Mouse (Mus musculus): ENCODE data around the gene Dusp16. TPM values are rescaled to one million over a fixed set of nuclear protein-coding genes. Genes with fewer than 3 reads are reported as not detected.

The Dusp16 gene
- polyA plus RNA-seq (2012; rRNA removed; ENCODE audit: low replicate concordance), result 22.5 and 36.7 TPM in 2 replicates

DNA sequence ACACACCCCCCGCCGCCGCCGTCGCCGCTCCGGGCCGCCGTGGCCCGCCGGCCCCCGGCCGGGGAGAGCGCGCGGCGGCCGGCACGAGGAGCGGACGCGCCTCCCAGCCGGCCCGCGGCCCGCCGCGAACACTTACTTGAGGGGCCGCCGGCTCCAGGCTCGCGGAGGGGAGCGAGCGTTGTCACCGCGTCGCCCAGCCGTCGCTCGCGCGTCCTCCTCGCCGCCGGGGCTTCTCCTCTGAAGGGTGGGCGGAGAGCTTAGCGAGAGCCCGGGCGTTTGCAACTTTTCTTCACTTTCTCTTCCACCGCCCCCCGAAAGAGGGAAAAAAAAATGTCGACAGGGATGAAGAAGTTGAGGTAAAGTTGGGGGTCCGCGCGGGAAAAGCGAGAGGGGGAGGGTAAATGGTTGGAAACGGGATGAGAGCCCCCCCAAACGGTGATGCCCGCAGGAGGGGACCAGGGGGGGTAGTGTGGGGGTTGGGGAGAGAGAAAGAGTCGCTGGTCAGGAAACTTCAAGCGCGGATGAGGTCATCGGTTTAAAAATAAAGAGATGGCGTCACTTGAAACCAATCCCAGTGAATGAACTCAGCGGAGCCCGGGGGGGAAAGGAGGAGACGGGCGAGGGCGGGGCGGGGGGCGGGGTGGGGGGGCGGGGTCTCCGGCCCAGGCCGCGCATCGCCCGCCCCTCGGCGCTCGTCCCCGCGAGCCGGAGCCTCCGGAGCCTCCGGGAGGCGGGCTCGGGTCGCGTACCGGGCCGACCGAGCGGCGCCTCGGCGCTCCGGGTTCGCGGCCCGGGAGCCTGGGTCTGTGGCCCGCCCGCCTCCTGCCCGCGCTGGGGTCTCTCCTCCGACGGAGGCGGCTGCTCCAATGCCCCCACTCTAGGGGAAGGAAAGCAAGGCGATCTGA, at the start of gene Dusp16:
Dusp16 (minus strand) TSS at position 485 of the 905 bp plus-strand sequence.

DNA sequence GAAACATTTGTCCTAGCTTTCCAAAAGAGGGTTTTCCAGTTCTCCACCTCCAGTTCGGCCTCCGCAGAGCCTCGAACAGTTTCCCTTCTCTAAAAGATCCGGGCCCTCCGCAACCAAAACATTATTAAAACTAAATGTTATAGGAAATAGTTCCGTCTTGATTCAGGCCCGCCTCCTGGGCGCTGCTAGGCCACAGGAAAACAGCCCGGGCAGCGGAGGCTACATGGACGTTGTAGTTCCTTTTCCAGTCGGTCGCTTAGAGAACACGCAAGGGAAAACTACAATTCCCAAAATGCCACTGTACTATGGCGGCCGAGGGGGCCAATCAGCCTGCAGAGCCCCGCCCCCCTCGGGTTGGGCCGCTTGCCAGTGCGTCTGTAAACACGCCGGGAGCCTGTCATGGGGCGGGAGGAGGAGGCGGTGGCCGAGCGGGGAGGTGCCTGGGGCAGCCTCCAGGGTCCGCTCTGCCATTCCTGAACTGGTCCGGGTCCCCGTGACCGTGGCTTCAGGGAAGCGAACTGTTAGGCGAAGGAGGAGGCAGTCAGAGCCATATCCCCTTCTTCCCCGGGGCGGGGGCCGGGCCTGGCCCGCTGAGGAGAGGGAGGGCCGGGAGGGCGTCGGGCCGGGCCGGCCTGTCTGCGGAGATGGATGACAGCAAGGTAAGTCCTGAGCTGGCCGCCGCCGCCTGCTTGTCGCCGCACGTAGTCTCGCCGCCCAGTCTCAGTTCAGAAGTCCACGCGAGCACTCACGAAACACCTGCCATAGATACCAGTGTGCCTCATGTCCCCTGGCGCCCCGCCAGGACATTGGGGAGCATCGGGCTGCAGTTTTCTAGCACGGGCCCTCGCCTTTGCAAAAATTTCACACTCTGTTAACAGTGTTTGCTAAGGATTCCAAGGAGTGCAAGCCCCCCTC, 37.6 kb upstream of the Dusp16 start, which contains the start of gene Crebl2:
Crebl2 (plus strand) TSS at position 369 of the 915 bp plus-strand sequence.

Other genes starting within 250 kb of the Dusp16 start
- 30.7 and 40.3 TPM in 2 replicates for gene Lrp6, start 225.7 kb downstream of the Dusp16 start, polyA plus RNA-seq (2012; rRNA removed; ENCODE audit: low replicate concordance)
- 7.9 and 13.5 TPM in 2 replicates for gene Mansc1, start 160.1 kb downstream of the Dusp16 start, polyA plus RNA-seq (2012; rRNA removed; ENCODE audit: low replicate concordance)
- 18.0 and 25.9 TPM in 2 replicates for gene Borcs5, start 153.1 kb downstream of the Dusp16 start, polyA plus RNA-seq (2012; rRNA removed; ENCODE audit: low replicate concordance)
- 9.2 and 19.1 TPM in 2 replicates for gene Crebl2, start 37.5 kb upstream of the Dusp16 start, polyA plus RNA-seq (2012; rRNA removed; ENCODE audit: low replicate concordance)
- gene Gpr19, start 106.0 kb upstream of the Dusp16 start, polyA plus RNA-seq (2012; rRNA removed; ENCODE audit: low replicate concordance), result 8.6 and 9.2 TPM in 2 replicates
- 14.5 and 33.4 TPM in 2 replicates for gene Cdkn1b, start 127.8 kb upstream of the Dusp16 start, polyA plus RNA-seq (2012; rRNA removed; ENCODE audit: low replicate concordance)
- gene Apold1, start 189.1 kb upstream of the Dusp16 start, polyA plus RNA-seq (2012; rRNA removed; ENCODE audit: low replicate concordance), result 1.4 and 2.0 TPM in 2 replicates
- 31.3 and 53.7 TPM in 2 replicates for gene Ddx47, start 219.0 kb upstream of the Dusp16 start, polyA plus RNA-seq (2012; rRNA removed; ENCODE audit: low replicate concordance)

Measured in mammary gland, adult 2 months (tissue).